Mouse (Mus musculus) MEL (cell line): ENCODE measurements around the gene Hipk4. TPM values are rescaled to one million over a fixed set of nuclear protein-coding genes. Genes with fewer than 3 reads are reported as not detected.

Source experiments
- DNase-seq: peaks from one replicate; pipeline ENCODE4 v3.0.0; 2011; ENCODE audit warnings: low read depth, low spot score
- H3K27ac ChIP-seq: 2 replicates; pipeline ENCODE4 v1.5.1; 2012; ENCODE audit warnings: low read depth, mild to moderate bottlenecking, control low read depth, low read length, moderate library complexity; ENCODE audit not compliant: control insufficient read depth
- H3K27me3 ChIP-seq, 2 experiments: fragments of 150-350 bp in 1 of 2; sonication (generic) in 1 of 2; 2 replicates each; pipeline ENCODE4 v1.6.1; 2012; ENCODE audit warnings: low read length in 2 of 2, mild to moderate bottlenecking in 2 of 2, improper control_type of control experiment in 1 of 2, moderate library complexity in 1 of 2; ENCODE audit not compliant: insufficient read depth in 2 of 2, control insufficient read depth in 1 of 2
- H3K36me3 ChIP-seq, 2 experiments: 2 replicates each; pipeline ENCODE4 v1.6.1; 2012 to 2014; ENCODE audit warnings: low read length in 2 of 2, improper control_type of control experiment in 1 of 2, inconsistent platforms in 1 of 2, mild to moderate bottlenecking in 1 of 2; ENCODE audit not compliant: insufficient read depth in 2 of 2, control insufficient read depth in 1 of 2
- H3K4me1 ChIP-seq, 2 experiments: fragments of 150-350 bp in 1 of 2; sonication (generic) in 1 of 2; 2 replicates each; pipeline ENCODE4 v1.6.1; 2012; ENCODE audit warnings: low read length in 2 of 2, improper control_type of control experiment in 1 of 2, mild to moderate bottlenecking in 1 of 2; ENCODE audit not compliant: insufficient read depth in 2 of 2, control insufficient read depth in 1 of 2
- H3K4me3 ChIP-seq, 2 experiments: fragments of 150-350 bp in 1 of 2; sonication (generic) in 1 of 2; 2 replicates each; pipeline ENCODE4 v1.5.1; 2012; ENCODE audit warnings: low read depth in 2 of 2, low read length in 2 of 2, mild to moderate bottlenecking in 2 of 2, moderate library complexity in 2 of 2, control low read depth in 1 of 2, improper control_type of control experiment in 1 of 2; ENCODE audit not compliant: control insufficient read depth in 1 of 2, insufficient read depth in 1 of 2
- H3K79me2 ChIP-seq: 2 replicates; pipeline ENCODE4 v1.6.1; 2012; ENCODE audit warnings: mild to moderate bottlenecking, low read length, moderate library complexity; ENCODE audit not compliant: control insufficient read depth, poor library complexity, insufficient read depth
- H3K9ac ChIP-seq: 2 replicates; pipeline ENCODE4 v1.6.1; 2012; ENCODE audit warnings: low read depth, mild to moderate bottlenecking, control low read depth, low read length, moderate library complexity; ENCODE audit not compliant: control insufficient read depth, poor library complexity, severe bottlenecking
- H3K9me3 ChIP-seq: fragments of 150-350 bp; sonication (generic); replicated peaks from 2 replicates; pipeline ENCODE4 v1.6.1; 2012; ENCODE audit warnings: mild to moderate bottlenecking, low read length, improper control_type of control experiment, moderate library complexity; ENCODE audit not compliant: insufficient read depth
- CHD2 ChIP-seq: IDR thresholded peaks from 2 replicates; pipeline ENCODE4 v1.6.1; 2011; ENCODE audit warnings: low read length, improper control_type of control experiment
- CTCF ChIP-seq, 3 experiments: IDR thresholded peaks in 2 of 3; conservative IDR thresholded peaks in 1 of 3; 2 replicates each; pipeline ENCODE4 v1.5.1; 2011 to 2012; ENCODE audit warnings: low read length in 3 of 3, low read depth in 2 of 3, mild to moderate bottlenecking in 2 of 3, improper control_type of control experiment in 1 of 3, inconsistent platforms in 1 of 3, mixed read lengths in 1 of 3, moderate library complexity in 1 of 3; ENCODE audit not compliant: control insufficient read depth in 1 of 3, insufficient read depth in 1 of 3, poor library complexity in 1 of 3, severe bottlenecking in 1 of 3
- E2F4 ChIP-seq: IDR thresholded peaks from 2 replicates; pipeline ENCODE4 v1.6.1; 2011; ENCODE audit warnings: low read depth, low read length, improper control_type of control experiment, borderline replicate concordance
- EP300 ChIP-seq, 2 experiments: IDR thresholded peaks; 2 replicates each; pipeline ENCODE4 v1.6.1; 2011; ENCODE audit warnings: improper control_type of control experiment in 2 of 2, low read length in 2 of 2, low read depth in 1 of 2, mild to moderate bottlenecking in 1 of 2
- ETS1 ChIP-seq: IDR thresholded peaks from 2 replicates; pipeline ENCODE4 v1.6.1; 2012; ENCODE audit warnings: low read depth, mild to moderate bottlenecking, inconsistent platforms, low read length, improper control_type of control experiment, moderate library complexity
- GABPA ChIP-seq: IDR thresholded peaks from 2 replicates; pipeline ENCODE4 v1.6.1; 2012; ENCODE audit warnings: low read depth, mild to moderate bottlenecking, inconsistent platforms, low read length, improper control_type of control experiment, moderate library complexity
- GATA1 ChIP-seq: IDR thresholded peaks from 2 replicates; pipeline ENCODE4 v1.6.1; 2011; ENCODE audit warnings: low read depth, low read length, improper control_type of control experiment
- HCFC1 ChIP-seq: IDR thresholded peaks from 2 replicates; pipeline ENCODE4 v1.6.1; 2012; ENCODE audit warnings: low read depth, mild to moderate bottlenecking, inconsistent platforms, low read length, improper control_type of control experiment, moderate library complexity
- JUND ChIP-seq: IDR thresholded peaks from 2 replicates; pipeline ENCODE4 v1.6.1; 2011; ENCODE audit warnings: low read depth, mild to moderate bottlenecking, improper control_type of control experiment, low read length
- MAFK ChIP-seq: IDR thresholded peaks from 2 replicates; pipeline ENCODE4 v1.6.1; 2011; ENCODE audit warnings: low read depth, mild to moderate bottlenecking, low read length, improper control_type of control experiment, borderline replicate concordance
- MAX ChIP-seq: IDR thresholded peaks from 2 replicates; pipeline ENCODE4 v1.6.1; 2011; ENCODE audit warnings: low read length, improper control_type of control experiment
- MEF2A ChIP-seq: IDR thresholded peaks from 2 replicates; pipeline ENCODE4 v1.6.1; 2014; ENCODE audit warnings: low read depth, mild to moderate bottlenecking, inconsistent platforms, low read length, improper control_type of control experiment; ENCODE audit not compliant: poor library complexity, insufficient replicate concordance, severe bottlenecking; ENCODE audit errors: extremely low read depth
- MYC ChIP-seq: IDR thresholded peaks from 2 replicates; pipeline ENCODE4 v1.6.1; 2011; ENCODE audit warnings: low read depth, mild to moderate bottlenecking, low read length, improper control_type of control experiment, moderate library complexity
- NELFE ChIP-seq: IDR thresholded peaks from 2 replicates; pipeline ENCODE4 v1.6.1; 2011; ENCODE audit warnings: low read depth, low read length, improper control_type of control experiment
- RCOR1 ChIP-seq: IDR thresholded peaks from 2 replicates; pipeline ENCODE4 v1.6.1; 2012; ENCODE audit warnings: low read depth, mild to moderate bottlenecking, inconsistent platforms, low read length, improper control_type of control experiment
- TAL1 ChIP-seq: IDR thresholded peaks from 2 replicates; pipeline ENCODE4 v1.6.1; 2012; ENCODE audit warnings: mild to moderate bottlenecking, inconsistent platforms, low read length, moderate library complexity, mixed read lengths
- UBTF ChIP-seq: IDR thresholded peaks from 2 replicates; pipeline ENCODE4 v1.6.1; 2012; ENCODE audit warnings: low read depth, mild to moderate bottlenecking, inconsistent platforms, low read length, improper control_type of control experiment, moderate library complexity, borderline replicate concordance; ENCODE audit not compliant: insufficient read depth
- USF1 ChIP-seq: IDR thresholded peaks from 2 replicates; pipeline ENCODE4 v1.6.1; 2014; ENCODE audit warnings: low read depth, mild to moderate bottlenecking, inconsistent platforms, low read length, improper control_type of control experiment, moderate library complexity
- ZC3H11A ChIP-seq: IDR thresholded peaks from 2 replicates; pipeline ENCODE4 v1.6.1; 2012; ENCODE audit warnings: low read depth, mild to moderate bottlenecking, inconsistent platforms, low read length, improper control_type of control experiment
- ZNF384 ChIP-seq: IDR thresholded peaks from 2 replicates; pipeline ENCODE4 v1.6.1; 2012; ENCODE audit warnings: low read depth, mild to moderate bottlenecking, inconsistent platforms, low read length, improper control_type of control experiment
- polyA plus RNA-seq, 2 experiments: library from polyadenylated mRNA; stranded (reverse) in 1 of 2; unstranded in 1 of 2; fragments of >175 nt in 1 of 2; fragments of >200 nt in 1 of 2; gene quantifications; 2 replicates each; pipeline versions ENCODE4 v1.2.1 to v1.2.4; 2012; ENCODE audit warnings: low replicate concordance in 2 of 2, low read depth in 1 of 2; ENCODE audit not compliant: insufficient read length in 2 of 2, insufficient read depth in 1 of 2, missing spikeins in 1 of 2
- total RNA-seq: library from RNA; depleted of rRNA; stranded (reverse); fragments of 300-350 nt; gene quantifications from 2 replicates; pipeline ENCODE4 v1.2.3, GENCODE M21; 2012

Hipk4 gene
- total and polyA plus RNA-seq, 3 experiments: 0.26 TPM; not detected in 2

DNA sequence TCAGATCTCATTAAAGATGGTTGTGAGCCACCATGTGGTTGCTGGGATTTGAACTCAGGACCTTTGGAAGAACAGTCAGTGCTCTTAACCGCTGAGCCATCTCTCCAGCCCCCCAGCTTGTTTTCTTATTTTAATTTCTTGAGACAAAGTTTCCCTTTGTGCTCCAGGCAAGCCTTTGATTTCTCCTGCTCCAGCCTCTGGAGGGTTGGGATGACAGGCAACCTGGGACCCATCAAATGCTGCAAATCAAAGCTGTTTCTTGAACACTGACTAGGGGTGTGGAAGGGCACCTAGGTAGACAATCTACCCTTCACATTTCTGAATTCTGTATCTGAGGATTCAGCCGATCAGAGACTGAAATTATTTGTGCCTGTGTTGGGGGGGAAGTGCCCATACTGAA is 12.3 kb upstream of the Hipk4 start:
- H3K27me3 ChIP-seq: no peaks in the 10 kb centered on the region
- H3K4me1 ChIP-seq: peaks cover 3 to 6% of the 10 kb centered on the region in 2 experiments; a peak in 3 of 4 replicates

DNA sequence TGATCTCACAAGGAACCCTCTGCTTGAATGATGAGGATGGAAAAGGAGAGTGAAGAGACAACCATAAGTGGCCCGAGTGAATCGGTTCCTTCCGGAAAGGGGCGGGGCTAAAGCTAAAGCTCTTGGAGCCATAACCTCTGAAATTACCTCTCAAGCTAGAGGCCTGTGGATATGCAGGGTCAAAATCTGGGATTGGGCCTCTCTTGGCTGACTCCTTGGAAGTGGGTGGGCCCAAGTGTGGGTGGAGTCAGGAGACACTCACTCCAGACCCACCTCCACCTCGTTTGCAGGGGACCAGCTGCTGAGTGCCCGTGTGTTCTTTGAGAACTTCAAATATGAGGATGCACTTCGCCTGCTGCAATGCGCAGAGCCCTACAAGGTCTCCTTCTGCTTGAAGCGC is 8.1 kb upstream of the Hipk4 start:
- DNase-seq: no peak
- Histone ChIP-seq H3K27ac (no peak overlapping the region), H3K27me3 (no peaks in the 10 kb centered on the region), H3K9ac (no peak overlapping the region), H3K4me3 (no peak overlapping the region), H3K9me3 (no peaks in the 10 kb centered on the region), H3K36me3 (no peaks in the 10 kb centered on the region), H3K4me1 (no peaks in the 10 kb centered on the region), H3K79me2 (no peaks in the 10 kb centered on the region)
- TF ChIP-seq RCOR1: no peak
- TF ChIP-seq UBTF: no peak
- no peak for TF ChIP-seq GATA1
- no peak for TF ChIP-seq EP300 (IDR thresholded peaks at IDR 0.05; ENCODE audit: low read depth in 1 of 2, low read length in 2 of 2)
- TF ChIP-seq GABPA: no peak
- TF ChIP-seq CHD2: no peak
- TF ChIP-seq MYC: no peak
- no peak for TF ChIP-seq HCFC1
- no peak for TF ChIP-seq MAX
- no peak for TF ChIP-seq MEF2A
- no peak for TF ChIP-seq ZC3H11A
- no peak for TF ChIP-seq JUND
- no peak for TF ChIP-seq CTCF (IDR thresholded peaks at IDR 0.05 in 2 of 3, conservative IDR thresholded peaks at IDR 0.05 in 1 of 3; ENCODE audit: control insufficient read depth in 1 of 3, insufficient read depth in 1 of 3, low read depth in 2 of 3, low read length in 3 of 3, poor library complexity in 1 of 3, severe bottlenecking in 1 of 3)
- TF ChIP-seq E2F4: no peak

More for the DNA sequence above, 12.3 kb upstream of the Hipk4 start:
- Histone ChIP-seq H3K4me3 (no peak overlapping the region), H3K9ac (no peak overlapping the region), H3K36me3 (peaks cover 0 to 9% of the 10 kb centered on the region in 2 experiments; a peak in 2 of 4 replicates), H3K9me3 (no peaks in the 10 kb centered on the region), H3K27ac (no peak overlapping the region), H3K79me2 (no peaks in the 10 kb centered on the region; the same call in 1 of the 2 replicates)
- TF ChIP-seq NELFE (no peak), UBTF (no peak), CHD2 (no peak), HCFC1 (no peak), TAL1 (no peak), MAFK (no peak), ZNF384 (no peak), ETS1 (no peak), USF1 (no peak)
- DNase-seq: no peak
